Mouse (Mus musculus): ENCODE results near the gene Aif1.

The Aif1 gene

GRCm38 (mm10) chr17:35175968-35176367 lies at the start of gene Aif1:
Gene Aif1, minus strand, starts transcription at chr17:35176068.
- no peak for DNase-seq

GRCm38 (mm10) chr17:35225456-35225855 lies 49.6 kb upstream of the Aif1 start:
- DNase-seq: no peak

GRCm38 (mm10) chr17:35224641-35225040 lies 48.8 kb upstream of the Aif1 start:
- no peak for DNase-seq

GRCm38 (mm10) chr17:35222299-35222698 lies 46.4 kb upstream of the Aif1 start:
- DNase-seq: no peak

- DNase-seq: no peak
These were observed 44.5 kb upstream of the Aif1 start, which contains the start of gene Gm16181 for GRCm38 (mm10) chr17:35220156-35220952. Gene Gm16181, plus strand, starts transcription at chr17:35220834.

GRCm38 (mm10) chr17:35219601-35220041 lies 43.8 kb upstream of the Aif1 start:
- no peak for DNase-seq

GRCm38 (mm10) chr17:35218516-35219193 lies 42.8 kb upstream of the Aif1 start:
- no peak for DNase-seq

- no peak for DNase-seq
These were observed 37.2 kb upstream of the Aif1 start for GRCm38 (mm10) chr17:35213071-35213470.

- no peak for DNase-seq
These were observed 34.7 kb upstream of the Aif1 start for GRCm38 (mm10) chr17:35210593-35210992.

GRCm38 (mm10) chr17:35209785-35210535 lies 34.1 kb upstream of the Aif1 start:
- DNase-seq: no peak

- no peak for DNase-seq
These were observed 29.5 kb upstream of the Aif1 start for GRCm38 (mm10) chr17:35205380-35205769.

GRCm38 (mm10) chr17:35204494-35205379 lies 28.9 kb upstream of the Aif1 start, which contains the start of gene Lta:
Gene Lta, minus strand, starts transcription at chr17:35205351.
- DNase-seq: no peak

GRCm38 (mm10) chr17:35202442-35202841 lies 26.6 kb upstream of the Aif1 start:
- DNase-seq: no peak

- no peak for DNase-seq
These were observed 25.9 kb upstream of the Aif1 start, which contains the start of gene Tnf for GRCm38 (mm10) chr17:35201787-35202186. Gene Tnf, minus strand, starts transcription at chr17:35202007.

- no peak for DNase-seq
These were observed 25.3 kb upstream of the Aif1 start for GRCm38 (mm10) chr17:35201128-35201527.

- DNase-seq: no peak
These were observed 24.5 kb upstream of the Aif1 start for GRCm38 (mm10) chr17:35200398-35200797.

GRCm38 (mm10) chr17:35198946-35199345 lies 23.1 kb upstream of the Aif1 start:
- DNase-seq: no peak

GRCm38 (mm10) chr17:35198029-35198428 lies 22.2 kb upstream of the Aif1 start:
- no peak for DNase-seq

- DNase-seq: no peak
These were observed 21.3 kb upstream of the Aif1 start for GRCm38 (mm10) chr17:35197126-35197525.

GRCm38 (mm10) chr17:35196321-35196641 lies 20.4 kb upstream of the Aif1 start:
- no peak for DNase-seq

GRCm38 (mm10) chr17:35195631-35196320 lies 19.9 kb upstream of the Aif1 start:
- DNase-seq: peak; percentile 87
